Mouse (Mus musculus): ENCODE results near the gene 2200002D01Rik. TPM values are rescaled to one million over a fixed set of nuclear protein-coding genes. Genes with fewer than 3 reads are reported as not detected.
A peak's percentile ranks its signal among the peaks of the same experiment; 100 is the strongest.
"Not testable (repeated sequence)": the region's sequence is repeated elsewhere in the genome, so short reads cannot be mapped to it uniquely, and the experiment has no call there.

The 2200002D01Rik gene
- polyA plus RNA-seq, 1 experiment: 42.4 TPM

- TF ChIP-seq MYOD1 (IDR thresholded peaks at IDR 0.05; ENCODE audit: control insufficient read depth in 1 of 3, insufficient read length in 2 of 3, low read depth in 2 of 3) (peak in 2 of 3 experiments; percentile 44 to 83), REST (IDR thresholded peaks at IDR 0.05; ENCODE audit: insufficient read depth, insufficient read length) (no peak), POLR2AphosphoS2 (IDR thresholded peaks at IDR 0.05; ENCODE audit: insufficient read length, low read depth) (peak; percentile 77), MYOG (IDR thresholded peaks at IDR 0.05; ENCODE audit: control insufficient read depth in 1 of 3, insufficient read depth in 1 of 3, insufficient read length in 2 of 3, low read depth in 2 of 3) (peak in 2 of 3 experiments; percentile 59 to 81), E2F4 (IDR thresholded peaks at IDR 0.05; ENCODE audit: insufficient read depth) (peak; percentile 1), USF1 (IDR thresholded peaks at IDR 0.05; ENCODE audit: low read depth) (no peak), POLR2A (IDR thresholded peaks at IDR 0.05; ENCODE audit: insufficient read length, low read depth) (peak; percentile 84), MAX (IDR thresholded peaks at IDR 0.05; ENCODE audit: low read depth) (no peak), CEBPB (IDR thresholded peaks at IDR 0.05; ENCODE audit: insufficient read depth, poor library complexity, severe bottlenecking) (no peak), SRF (IDR thresholded peaks at IDR 0.05; ENCODE audit: control insufficient read depth, insufficient read length, low read depth) (peak; percentile 41)
- Histone ChIP-seq H3ac (ENCODE audit: control insufficient read depth, insufficient read length) (peak within 1 kb of the TSS; percentile 65), H3K4me3 (peak within 1 kb of the TSS; percentile 57), H3K36me3 (ENCODE audit: control insufficient read depth, insufficient read depth) (no peaks in the 10 kb centered on the region), H3K79me2 (ENCODE audit: control insufficient read depth, insufficient read depth) (peaks cover 11% of the 10 kb centered on the region), H3K4me2 (ENCODE audit: low read depth) (peak within 1 kb of the TSS; percentile 87), H3K27me3 (ENCODE audit: control insufficient read depth, insufficient read depth, insufficient read length) (no peaks in the 10 kb centered on the region)
These were observed 10.0 kb downstream of the 2200002D01Rik start, which contains the start of gene Yif1b for GRCm38 (mm10) chr7:29238019-29238967. Yif1b (plus strand) TSS chr7:29238329.

- Histone ChIP-seq H3K4me2 (ENCODE audit: low read depth) (peak overlapping the region; percentile 87), H3ac (ENCODE audit: control insufficient read depth, insufficient read length) (peak overlapping the region; percentile 65), H3K79me2 (ENCODE audit: control insufficient read depth, insufficient read depth) (peaks cover 11% of the 10 kb centered on the region), H3K4me3 (peak overlapping the region; percentile 57)
- not testable (repeated sequence) for H3K27me3 ChIP-seq (ENCODE audit: control insufficient read depth, insufficient read depth, insufficient read length); H3K36me3 ChIP-seq (ENCODE audit: control insufficient read depth, insufficient read depth)
These were observed 10.7 kb downstream of the 2200002D01Rik start for GRCm38 (mm10) chr7:29237596-29237995.

- no peak overlapping the region for H3ac ChIP-seq (ENCODE audit: control insufficient read depth, insufficient read length)
- H3K27me3 ChIP-seq (ENCODE audit: control insufficient read depth, insufficient read depth, insufficient read length): no peaks in the 10 kb centered on the region
- H3K79me2 ChIP-seq (ENCODE audit: control insufficient read depth, insufficient read depth): peaks cover 11% of the 10 kb centered on the region
- TF ChIP-seq REST (IDR thresholded peaks at IDR 0.05; ENCODE audit: insufficient read depth, insufficient read length) (no peak), CEBPB (IDR thresholded peaks at IDR 0.05; ENCODE audit: insufficient read depth, poor library complexity, severe bottlenecking) (no peak), POLR2AphosphoS2 (IDR thresholded peaks at IDR 0.05; ENCODE audit: insufficient read length, low read depth) (no peak), SRF (IDR thresholded peaks at IDR 0.05; ENCODE audit: control insufficient read depth, insufficient read length, low read depth) (no peak), MYOG (IDR thresholded peaks at IDR 0.05; ENCODE audit: control insufficient read depth in 1 of 3, insufficient read depth in 1 of 3, insufficient read length in 2 of 3, low read depth in 2 of 3) (no peak), POLR2A (IDR thresholded peaks at IDR 0.05; ENCODE audit: insufficient read length, low read depth) (no peak), E2F4 (IDR thresholded peaks at IDR 0.05; ENCODE audit: insufficient read depth) (no peak), MAX (IDR thresholded peaks at IDR 0.05; ENCODE audit: low read depth) (no peak), TCF3 (IDR thresholded peaks at IDR 0.05; ENCODE audit: insufficient read length, low read depth) (no peak), MYOD1 (IDR thresholded peaks at IDR 0.05; ENCODE audit: control insufficient read depth in 1 of 3, insufficient read length in 2 of 3, low read depth in 2 of 3) (no peak), TCF12 (IDR thresholded peaks at IDR 0.05; ENCODE audit: insufficient read depth, poor library complexity, severe bottlenecking) (no peak), USF1 (IDR thresholded peaks at IDR 0.05; ENCODE audit: low read depth) (no peak)
- H3K36me3 ChIP-seq (ENCODE audit: control insufficient read depth, insufficient read depth): no peaks in the 10 kb centered on the region
- H3K4me2 ChIP-seq (ENCODE audit: low read depth): no peak overlapping the region
- H3K4me3 ChIP-seq: no peak overlapping the region
These were observed 11.7 kb downstream of the 2200002D01Rik start for GRCm38 (mm10) chr7:29236593-29236992.

GRCm38 (mm10) chr7:29234661-29235060, 13.6 kb downstream of the 2200002D01Rik start:
- peaks cover 11% of the 10 kb centered on the region for H3K79me2 ChIP-seq (ENCODE audit: control insufficient read depth, insufficient read depth)
- no peaks in the 10 kb centered on the region for H3K36me3 ChIP-seq (ENCODE audit: control insufficient read depth, insufficient read depth)
- no peak overlapping the region for H3K4me2 ChIP-seq (ENCODE audit: low read depth)
- no peak for TF ChIP-seq E2F4 (IDR thresholded peaks at IDR 0.05; ENCODE audit: insufficient read depth)
- no peak for TF ChIP-seq POLR2AphosphoS2 (IDR thresholded peaks at IDR 0.05; ENCODE audit: insufficient read length, low read depth)
- no peak for TF ChIP-seq CEBPB (IDR thresholded peaks at IDR 0.05; ENCODE audit: insufficient read depth, poor library complexity, severe bottlenecking)
- TF ChIP-seq TCF12 (IDR thresholded peaks at IDR 0.05; ENCODE audit: insufficient read depth, poor library complexity, severe bottlenecking): no peak
- TF ChIP-seq USF1 (IDR thresholded peaks at IDR 0.05; ENCODE audit: low read depth): no peak
- TF ChIP-seq MYOD1 (IDR thresholded peaks at IDR 0.05; ENCODE audit: control insufficient read depth in 1 of 3, insufficient read length in 2 of 3, low read depth in 2 of 3): no peak
- TF ChIP-seq POLR2A (IDR thresholded peaks at IDR 0.05; ENCODE audit: insufficient read length, low read depth): no peak
- TF ChIP-seq MAX (IDR thresholded peaks at IDR 0.05; ENCODE audit: low read depth): no peak
- TF ChIP-seq TCF3 (IDR thresholded peaks at IDR 0.05; ENCODE audit: insufficient read length, low read depth): no peak
- TF ChIP-seq MYOG (IDR thresholded peaks at IDR 0.05; ENCODE audit: control insufficient read depth in 1 of 3, insufficient read depth in 1 of 3, insufficient read length in 2 of 3, low read depth in 2 of 3): no peak
- no peak for TF ChIP-seq REST (IDR thresholded peaks at IDR 0.05; ENCODE audit: insufficient read depth, insufficient read length)
- TF ChIP-seq SRF (IDR thresholded peaks at IDR 0.05; ENCODE audit: control insufficient read depth, insufficient read length, low read depth): no peak
- no peaks in the 10 kb centered on the region for H3K27me3 ChIP-seq (ENCODE audit: control insufficient read depth, insufficient read depth, insufficient read length)
- H3K4me3 ChIP-seq: no peak overlapping the region
- no peak overlapping the region for H3ac ChIP-seq (ENCODE audit: control insufficient read depth, insufficient read length)
